In genomic region chr8:86975546-86975945, GRCm38 (mm10) we compare ENCODE assay signal across 15 mouse cellular contexts.
"Had no signal": no experiment of that assay in that cellular context is flagged by ENCODE, and none has a peak within 500 bp of the region (broad histone marks: within the 10 kb centered on the region; RNA-seq: fewer than 3 reads in every experiment).

No protein-coding gene starts in this region.

- H3K4me1 ChIP-seq: neural tube, embryonic 15.5 days; stomach, embryonic 15.5 days had no signal

- H3K36me3 ChIP-seq: neural tube, embryonic 15.5 days; stomach, embryonic 15.5 days had no signal

- H3K4me3 ChIP-seq: neural tube, embryonic 15.5 days; stomach, embryonic 15.5 days had no signal

- H3K27me3 ChIP-seq: neural tube, embryonic 15.5 days; stomach, embryonic 15.5 days had no signal

- H3K4me2 ChIP-seq: neural tube, embryonic 15.5 days; stomach, embryonic 15.5 days had no signal

- H3K9me3 ChIP-seq: neural tube, embryonic 15.5 days; stomach, embryonic 15.5 days had no signal

- H3K27ac ChIP-seq: neural tube, embryonic 15.5 days; stomach, embryonic 15.5 days; stomach, postnatal 0 days had no signal

- H3K9ac ChIP-seq: neural tube, embryonic 15.5 days; stomach, embryonic 15.5 days had no signal

- DNase-seq: retina, postnatal 1 day; right cerebral cortex, adult 18-20 months; right cerebral cortex, postnatal 14 days; right cerebral cortex, postnatal 25 days; right cerebral cortex, postnatal 4 days; spleen, adult 18-20 months; thymus, adult 18-20 months; thymus, adult 2 months; thymus, postnatal 14 days; thymus, postnatal 25 days; thymus, postnatal 36 days; thymus, postnatal 4 days had no signal
